Mouse (Mus musculus) neural tube, embryonic 11.5 days (tissue): ENCODE measurements around the gene 4932438H23Rik. TPM values are rescaled to one million over a fixed set of nuclear protein-coding genes. Genes with fewer than 3 reads are reported as not detected.

Experiments used
- ATAC-seq: fragments of 200-750 bp; cut with Nextera tagmentation; 2 replicates; pipeline ENCODE4 v1.8.0; 2017; ENCODE audit warnings: moderate number of reproducible peaks, mild to moderate bottlenecking, moderate TSS enrichment, moderate library complexity; ENCODE audit not compliant: insufficient read depth, low FRiP score, low TSS enrichment
- DNase-seq: peaks from one replicate; pipeline ENCODE4 v3.0.0-alpha.2; 2015; ENCODE audit warnings: low spot score
- H3K27ac ChIP-seq: fragments of 300-500 bp; sonication (generic); 2 replicates; pipeline ENCODE4 v1.5.1; 2014; ENCODE audit warnings: low read depth, mild to moderate bottlenecking, low read length
- H3K27me3 ChIP-seq: fragments of 300-500 bp; sonication (generic); 2 replicates; pipeline ENCODE4 v1.6.1; 2014; ENCODE audit warnings: mild to moderate bottlenecking, low read length, mixed read lengths; ENCODE audit not compliant: control insufficient read depth, insufficient read depth
- H3K36me3 ChIP-seq: fragments of 300-500 bp; sonication (generic); 2 replicates; pipeline ENCODE4 v1.6.1; 2014; ENCODE audit warnings: mild to moderate bottlenecking, low read length, moderate library complexity, mixed read lengths; ENCODE audit not compliant: control insufficient read depth, insufficient read depth
- H3K4me1 ChIP-seq: fragments of 300-500 bp; sonication (generic); 2 replicates; pipeline ENCODE4 v1.6.1; 2014; ENCODE audit warnings: low read length, mixed read lengths; ENCODE audit not compliant: control insufficient read depth, insufficient read depth
- H3K4me2 ChIP-seq: fragments of 300-500 bp; sonication (generic); 2 replicates; pipeline ENCODE4 v1.6.1; 2014; ENCODE audit warnings: low read depth, mild to moderate bottlenecking, moderate library complexity
- H3K4me3 ChIP-seq: fragments of 300-500 bp; sonication (generic); 2 replicates; pipeline ENCODE4 v1.5.1; 2014; ENCODE audit warnings: low read depth, low read length
- H3K9ac ChIP-seq: fragments of 300-500 bp; sonication (generic); 2 replicates; pipeline ENCODE4 v1.6.1; 2014; ENCODE audit warnings: mild to moderate bottlenecking, low read length
- H3K9me3 ChIP-seq: fragments of 300-500 bp; sonication (generic); 2 replicates; pipeline ENCODE4 v1.6.1; 2016; ENCODE audit warnings: low read length; ENCODE audit not compliant: control insufficient read depth
- WGBS: fragments of 180-500 bp; shearing (Covaris S2); extraction: QIAGEN DNeasy Blood & Tissue Kit; methylation state at CpG from one replicate; pipeline ENCODE4 v1.1.7; 2014; 5-methylcytosine and 5-hydroxymethylcytosine counted together
- polyA plus RNA-seq: library from polyadenylated mRNA; unstranded; fragments of >200 nt; fragmentation: Nextera tagmentation; extraction: Ambion mirVana; gene quantifications from 2 replicates; pipeline ENCODE4 v1.2.1, GENCODE M21; 2014

The 4932438H23Rik gene
- polyA plus RNA-seq, 1 experiment from 2014 or later: 0.15 TPM

GRCm38 (mm10) chr16:91105481-91106051, 10.6 kb upstream of the 4932438H23Rik start:
- Histone ChIP-seq H3K4me1 (no peaks in the 10 kb centered on the region), H3K27ac (no peak overlapping the region), H3K36me3 (no peaks in the 10 kb centered on the region), H3K27me3 (peaks cover 4% of the 10 kb centered on the region; the same call in 1 of the 2 replicates), H3K9me3 (no peaks in the 10 kb centered on the region), H3K4me3 (no peak overlapping the region), H3K4me2 (no peak overlapping the region), H3K9ac (no peak overlapping the region)
- no peak for ATAC-seq
- DNase-seq: no peak
- 46% methylated on average over 13 of the region's 13 CpGs for WGBS

GRCm38 (mm10) chr16:91104821-91105480, 10.0 kb upstream of the 4932438H23Rik start:
- H3K4me3 ChIP-seq: no peak overlapping the region
- no peak for ATAC-seq
- no peak overlapping the region for H3K9ac ChIP-seq
- no peak overlapping the region for H3K27ac ChIP-seq
- 55% methylated on average over 10 of the region's 10 CpGs for WGBS
- H3K4me2 ChIP-seq: no peak overlapping the region
- H3K36me3 ChIP-seq: no peaks in the 10 kb centered on the region
- H3K4me1 ChIP-seq: no peaks in the 10 kb centered on the region
- no peaks in the 10 kb centered on the region for H3K9me3 ChIP-seq
- no peak for DNase-seq
- peaks cover 4% of the 10 kb centered on the region; the same call in 1 of the 2 replicates for H3K27me3 ChIP-seq

GRCm38 (mm10) chr16:91103386-91103785, 8.5 kb upstream of the 4932438H23Rik start:
- DNase-seq (no peak), ATAC-seq (no peak)
- no peak overlapping the region for H3K27ac ChIP-seq
- H3K4me1 ChIP-seq: no peaks in the 10 kb centered on the region
- no peaks in the 10 kb centered on the region for H3K9me3 ChIP-seq
- H3K4me3 ChIP-seq: no peak overlapping the region
- H3K36me3 ChIP-seq: no peaks in the 10 kb centered on the region
- 82% methylated on average over 14 of the region's 14 CpGs for WGBS
- no peak overlapping the region for H3K9ac ChIP-seq
- no peak overlapping the region for H3K4me2 ChIP-seq
- H3K27me3 ChIP-seq: peaks cover 4% of the 10 kb centered on the region; the same call in 1 of the 2 replicates

- no peaks in the 10 kb centered on the region for H3K9me3 ChIP-seq
- H3K27me3 ChIP-seq: peaks cover 4% of the 10 kb centered on the region; the same call in 1 of the 2 replicates
- H3K4me3 ChIP-seq: no peak overlapping the region
- H3K36me3 ChIP-seq: no peaks in the 10 kb centered on the region
- H3K4me1 ChIP-seq: no peaks in the 10 kb centered on the region
- ATAC-seq: no peak
- 77% methylated on average over 2 of the region's 2 CpGs for WGBS
- no peak overlapping the region for H3K9ac ChIP-seq
- H3K4me2 ChIP-seq: no peak overlapping the region
- no peak for DNase-seq
- no peak overlapping the region for H3K27ac ChIP-seq
Measured at GRCm38 (mm10) chr16:91100484-91100883, 5.6 kb upstream of the 4932438H23Rik start.

- ATAC-seq: no peak; the same call in 1 of the 2 replicates
- Histone ChIP-seq H3K36me3 (no peaks in the 10 kb centered on the region), H3K27me3 (peaks cover 4% of the 10 kb centered on the region; the same call in 1 of the 2 replicates), H3K9me3 (no peaks in the 10 kb centered on the region), H3K4me3 (no peak overlapping the region), H3K9ac (no peak overlapping the region), H3K4me1 (no peaks in the 10 kb centered on the region), H3K4me2 (no peak overlapping the region), H3K27ac (no peak overlapping the region)
- 63% methylated on average over 16 of the region's 16 CpGs for WGBS
- DNase-seq: no peak
Measured at GRCm38 (mm10) chr16:91099444-91100065, 4.6 kb upstream of the 4932438H23Rik start.

- Histone ChIP-seq H3K9ac (no peak overlapping the region), H3K27me3 (no peaks in the 10 kb centered on the region), H3K9me3 (no peaks in the 10 kb centered on the region), H3K4me2 (no peak overlapping the region), H3K4me1 (no peaks in the 10 kb centered on the region), H3K36me3 (no peaks in the 10 kb centered on the region), H3K27ac (no peak overlapping the region), H3K4me3 (no peak overlapping the region)
- DNase-seq (no peak), ATAC-seq (no peak)
- 90% methylated on average over 11 of the region's 11 CpGs for WGBS
Measured at GRCm38 (mm10) chr16:91097858-91098257, 2.9 kb upstream of the 4932438H23Rik start.

- Histone ChIP-seq H3K36me3 (no peaks in the 10 kb centered on the region), H3K9ac (no peak overlapping the region), H3K4me3 (no peak overlapping the region), H3K4me2 (no peak overlapping the region), H3K27me3 (no peaks in the 10 kb centered on the region), H3K27ac (no peak overlapping the region), H3K4me1 (no peaks in the 10 kb centered on the region), H3K9me3 (no peaks in the 10 kb centered on the region)
- WGBS: 92% methylated on average over 4 of the region's 4 CpGs
- DNase-seq (no peak), ATAC-seq (no peak)
Measured at GRCm38 (mm10) chr16:91096984-91097506, 2.1 kb upstream of the 4932438H23Rik start.

GRCm38 (mm10) chr16:91096016-91096415, 1.1 kb upstream of the 4932438H23Rik start:
- no peaks in the 10 kb centered on the region for H3K9me3 ChIP-seq

More at GRCm38 (mm10) chr16:91096016-91096415, 1.1 kb upstream of the 4932438H23Rik start:
- Histone ChIP-seq H3K9ac (no peak overlapping the region), H3K4me1 (no peaks in the 10 kb centered on the region), H3K4me3 (no peak overlapping the region), H3K27ac (no peak overlapping the region), H3K36me3 (no peaks in the 10 kb centered on the region), H3K4me2 (no peak overlapping the region), H3K27me3 (no peaks in the 10 kb centered on the region)
- no peak for ATAC-seq
- DNase-seq: no peak
- 91% methylated on average over 2 of the region's 2 CpGs for WGBS
